Mouse (Mus musculus): ENCODE measurements around the gene Il20ra.

The Il20ra gene

GRCm38 (mm10) chr10:19765459-19765858 is 53.1 kb downstream of the Il20ra start:
- DNase-seq (ENCODE audit: low read depth, low spot score) = no peak

- no peak for DNase-seq (ENCODE audit: low read depth, low spot score)
These were observed 66.7 kb downstream of the Il20ra start for GRCm38 (mm10) chr10:19779092-19779491.

GRCm38 (mm10) chr10:19781365-19781764 is 69.0 kb downstream of the Il20ra start:
- DNase-seq (ENCODE audit: low read depth, low spot score) = no peak

- no peak for DNase-seq (ENCODE audit: low read depth, low spot score)
These were observed 82.6 kb downstream of the Il20ra start for GRCm38 (mm10) chr10:19794996-19795395.

GRCm38 (mm10) chr10:19802958-19803357 is 90.6 kb downstream of the Il20ra start:
- DNase-seq (ENCODE audit: low read depth, low spot score) = no peak

GRCm38 (mm10) chr10:19804763-19805162 is 92.4 kb downstream of the Il20ra start:
- DNase-seq (ENCODE audit: low read depth, low spot score) = no peak

Data from c-Kit-negative CD71-positive TER-119-positive erythroid progenitor cells, embryonic 14.5 days (primary cell).